Mouse (Mus musculus) ovary, postnatal 36 days (tissue): ENCODE data around the gene Dnajc9.

Experiments used
- DNase-seq: peaks from one replicate; pipeline ENCODE4 v3.0.0; 2022; ENCODE audit warnings: low spot score, mixed read lengths

Dnajc9 gene

GRCm38 (mm10) chr14:20388441-20389129 is at the start of gene Dnajc9:
Gene Dnajc9, minus strand, starts transcription at chr14:20388910.
- DNase-seq: peak; percentile 95

GRCm38 (mm10) chr14:20436976-20437375 is 48.3 kb upstream of the Dnajc9 start:
- no peak for DNase-seq

DNA sequence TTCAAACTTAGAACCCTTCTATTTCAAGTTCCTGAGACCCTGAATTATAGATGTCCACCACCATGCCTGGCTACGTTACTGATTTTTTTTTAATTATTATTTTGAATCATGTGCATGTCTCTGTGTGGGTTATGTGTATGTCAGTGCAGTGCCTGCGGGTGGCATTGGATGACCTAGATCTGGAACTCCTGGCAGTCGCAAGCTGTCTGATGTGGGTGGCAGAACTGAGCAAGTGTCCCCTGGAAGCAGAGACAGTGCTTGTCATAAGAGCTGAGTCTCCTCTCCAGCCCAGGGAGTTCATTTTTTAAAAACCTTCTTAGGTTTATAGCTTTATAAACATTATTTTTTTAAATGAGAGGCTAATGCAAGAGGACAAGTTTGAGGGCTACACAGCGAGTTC is 43.7 kb upstream of the Dnajc9 start:
- no peak for DNase-seq

GRCm38 (mm10) chr14:20431726-20432125 is 43.0 kb upstream of the Dnajc9 start:
- no peak for DNase-seq

- no peak for DNase-seq
Observed at GRCm38 (mm10) chr14:20429833-20430232, 41.1 kb upstream of the Dnajc9 start.

GRCm38 (mm10) chr14:20428593-20428992 is 39.9 kb upstream of the Dnajc9 start:
- DNase-seq: no peak

- no peak for DNase-seq
Observed at GRCm38 (mm10) chr14:20423046-20423445, 34.3 kb upstream of the Dnajc9 start.

GRCm38 (mm10) chr14:20422257-20422656 is 33.5 kb upstream of the Dnajc9 start:
- DNase-seq: no peak

GRCm38 (mm10) chr14:20400071-20400470 is 11.4 kb upstream of the Dnajc9 start:
- no peak for DNase-seq

DNA sequence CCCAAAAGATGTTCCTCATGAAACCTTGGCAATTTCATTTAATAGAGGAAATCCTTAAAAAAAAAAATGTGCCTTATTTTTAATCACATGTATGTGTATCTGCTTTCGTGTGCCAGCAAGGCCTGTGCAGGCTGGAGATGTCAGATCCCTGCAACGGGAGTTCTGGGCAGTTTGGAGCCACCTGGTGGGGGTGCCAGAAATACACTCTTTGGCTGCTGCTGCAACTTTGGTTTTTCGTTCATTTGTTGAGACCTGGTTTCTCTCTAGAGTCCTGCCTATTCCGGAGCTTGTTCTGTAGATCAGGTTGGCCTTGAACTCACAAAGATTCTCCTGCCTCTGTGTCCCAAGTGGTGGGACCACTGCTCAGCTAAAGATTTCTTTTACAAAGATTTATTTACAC is 10.2 kb upstream of the Dnajc9 start:
- DNase-seq: peak; percentile 48

- no peak for DNase-seq
Observed at GRCm38 (mm10) chr14:20397220-20397619, 8.5 kb upstream of the Dnajc9 start.

DNA sequence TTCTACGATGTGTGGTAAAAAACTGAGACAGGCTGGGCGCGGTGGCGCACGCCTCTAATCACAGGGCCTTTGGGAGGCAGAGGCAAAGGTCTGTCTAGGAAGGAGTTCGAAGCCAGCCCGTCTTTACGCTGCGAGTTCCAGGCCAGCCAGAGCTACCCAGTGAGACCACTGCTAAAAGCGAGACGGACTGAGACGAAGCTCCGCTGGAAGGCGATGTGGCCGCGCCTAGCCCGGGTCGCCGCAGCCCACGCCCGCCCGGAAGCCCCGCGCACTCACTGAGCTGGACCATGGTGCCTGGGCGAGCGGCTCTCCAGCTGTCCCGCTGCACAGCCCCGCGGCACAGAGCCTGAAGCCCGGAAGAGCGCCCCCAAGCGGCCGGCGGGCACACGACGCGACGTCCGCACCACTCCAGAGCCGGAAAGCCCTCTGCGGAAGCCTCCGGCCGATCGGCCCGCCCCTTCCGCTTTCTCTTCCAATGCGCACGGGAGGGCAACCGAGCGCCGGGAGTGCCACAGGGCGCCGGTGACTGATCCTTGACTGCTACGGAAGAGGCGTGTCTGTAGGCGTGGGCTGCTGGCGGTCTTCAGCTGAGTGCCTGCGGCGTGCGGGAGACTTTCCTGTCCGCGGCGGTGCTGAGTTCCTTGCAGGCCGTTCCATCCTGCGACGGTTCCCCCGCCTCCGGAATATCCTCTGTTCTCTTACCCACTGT is 4.6 kb upstream of the Dnajc9 start, which contains the start of gene Mrps16:
Gene Mrps16 (minus strand): TSS at position 430 of the 709 bp plus-strand sequence.
- DNase-seq: peak; percentile 95

DNA sequence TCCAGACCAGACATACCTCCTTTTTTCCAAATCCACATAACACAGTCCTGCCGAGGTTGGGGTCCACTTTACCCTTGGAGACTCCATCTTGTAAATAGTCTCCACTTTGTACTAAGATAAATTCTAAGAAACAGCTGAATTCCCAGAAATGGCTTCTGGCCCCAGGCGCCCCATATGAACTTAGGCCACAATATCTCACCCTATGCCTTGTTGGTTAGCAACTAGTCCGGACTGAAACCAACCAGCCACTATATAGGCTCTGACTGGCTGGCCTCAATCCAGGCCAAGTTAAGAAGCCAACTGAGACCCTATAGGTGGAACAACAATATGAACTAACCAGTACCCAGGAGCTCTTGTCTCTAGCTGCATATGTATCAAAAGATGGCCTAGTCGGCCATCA is 3.6 kb upstream of the Dnajc9 start:
- DNase-seq: no peak

- no peak for DNase-seq
Observed at GRCm38 (mm10) chr14:20389446-20390079, 853 bp upstream of the Dnajc9 start.

DNA sequence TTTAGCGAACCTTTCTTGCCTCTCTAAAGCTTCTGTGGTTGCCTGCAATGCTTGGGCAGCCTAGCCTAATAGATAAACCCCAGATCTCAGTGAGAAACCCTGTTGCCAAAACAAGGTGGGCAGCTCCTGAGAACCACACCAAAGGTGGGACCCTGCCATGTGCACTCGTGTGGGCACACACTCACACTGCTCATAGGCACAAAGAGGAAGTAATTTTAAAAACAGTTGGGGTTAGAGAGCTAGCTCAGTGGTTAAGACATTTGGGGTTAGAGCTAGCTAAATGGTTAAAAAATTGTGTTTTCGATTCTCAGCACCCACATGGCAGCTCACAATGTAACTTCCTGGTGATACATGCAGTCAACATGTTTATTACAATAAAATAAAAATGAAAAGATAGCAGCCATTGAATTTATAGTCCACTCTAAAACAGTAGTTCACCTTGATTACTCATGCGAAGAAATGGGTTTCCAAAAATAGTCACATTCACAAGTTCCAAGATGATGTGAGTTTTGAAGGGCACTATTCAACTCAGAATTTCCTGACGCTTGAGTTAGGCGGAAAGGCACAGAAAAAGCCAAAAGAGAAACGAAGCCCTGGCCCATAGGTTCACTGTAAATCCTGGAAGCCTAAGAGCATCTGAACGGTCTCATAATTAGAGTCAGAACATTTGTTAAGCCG is 8.8 kb downstream of the Dnajc9 start:
- no peak for DNase-seq

GRCm38 (mm10) chr14:20379087-20379640 is 9.5 kb downstream of the Dnajc9 start:
- DNase-seq: no peak

GRCm38 (mm10) chr14:20378313-20379061 is 10.2 kb downstream of the Dnajc9 start:
- peak; percentile 43 for DNase-seq

- no peak for DNase-seq
Observed at GRCm38 (mm10) chr14:20377112-20377521, 11.6 kb downstream of the Dnajc9 start.

- DNase-seq: no peak
Observed at GRCm38 (mm10) chr14:20371854-20372253, 16.9 kb downstream of the Dnajc9 start.

DNA sequence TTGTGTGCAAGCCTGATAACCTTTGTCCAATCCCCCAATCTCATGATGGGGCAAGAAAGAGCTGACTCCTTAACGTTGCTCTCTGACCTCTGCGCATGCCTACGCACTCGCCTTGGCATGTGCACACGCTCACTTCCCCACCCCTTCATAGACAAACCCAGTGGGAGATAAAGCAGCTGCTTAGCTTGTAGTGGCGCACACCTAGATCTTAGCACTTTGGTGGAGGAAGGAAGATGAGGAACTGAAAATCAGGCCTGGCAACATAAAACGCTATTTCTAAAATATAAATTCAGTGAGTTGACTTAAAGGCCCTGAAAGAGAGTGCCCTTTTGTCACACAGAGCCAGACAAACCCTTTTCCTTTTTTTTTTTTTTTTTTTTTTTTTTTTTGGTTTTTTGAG is 17.9 kb downstream of the Dnajc9 start:
- no peak for DNase-seq

DNA sequence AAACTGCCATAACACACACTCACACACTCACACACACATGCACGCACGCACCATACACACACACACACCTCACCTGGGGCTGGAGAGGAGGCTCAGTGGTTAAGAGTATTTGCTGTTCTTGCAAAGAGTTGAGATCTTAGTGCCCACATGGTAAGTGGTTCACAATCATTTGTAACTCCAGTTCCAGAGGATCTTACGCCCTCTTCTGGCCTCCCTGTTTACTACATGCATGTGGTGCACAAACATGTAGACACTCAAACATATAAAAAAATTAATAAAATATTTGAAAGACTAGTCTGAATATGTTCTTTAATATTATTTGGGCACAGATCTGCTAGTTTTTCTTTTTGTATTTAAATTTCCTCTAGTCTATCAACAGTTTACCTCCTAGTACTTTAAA is 20.4 kb downstream of the Dnajc9 start:
- no peak for DNase-seq
